ENCODE assay signal across 22 mouse cellular contexts in genomic region chr4:147866056-147866455, GRCm38 (mm10). TPM values are rescaled to one million over a fixed set of nuclear protein-coding genes. Genes with fewer than 3 reads are reported as not detected.
DNase-seq lines count a peak whose midpoint lies in the region; ATAC-seq and TF ChIP-seq lines count a peak whose summit lies in the region.
"Had no signal": no experiment of that assay in that cellular context is flagged by ENCODE, and none has a peak within 500 bp of the region (broad histone marks: within the 10 kb centered on the region; RNA-seq: fewer than 3 reads in every experiment).

No protein-coding gene starts in this region.

- WGBS in liver, postnatal 0 days (ENCODE audit: insufficient replicate concordance) = 93% methylated on average over 9 of the region's 9 CpGs
- WGBS in liver, embryonic 11.5 days = 94% methylated on average over 9 of the region's 9 CpGs
- WGBS in intestine, embryonic 15.5 days = 97% methylated on average over 9 of the region's 9 CpGs

- H3K36me3 ChIP-seq in liver, postnatal 0 days (replicated peaks; ENCODE audit: insufficient read depth, low read length) = peaks cover 44% of the 10 kb centered on the region
- H3K36me3 ChIP-seq in liver, embryonic 11.5 days (ENCODE audit: control insufficient read depth, insufficient read depth, low read length) = peaks cover 25% of the 10 kb centered on the region
- H3K36me3 ChIP-seq in testis, adult 2 months (ENCODE audit: control insufficient read depth, insufficient read depth, low read length) = peaks cover 2% of the 10 kb centered on the region; the same call in 1 of the 2 replicates
- peaks cover 28% of the 10 kb centered on the region for H3K36me3 ChIP-seq in intestine, embryonic 15.5 days
- H3K36me3 ChIP-seq: G1E had no signal

- H3K4me3 ChIP-seq in liver, postnatal 0 days (ENCODE audit: low read depth, low read length) = no peak overlapping the region
- H3K4me3 ChIP-seq in liver, embryonic 11.5 days (ENCODE audit: low read depth, low read length) = no peak overlapping the region
- H3K4me3 ChIP-seq in testis, adult 2 months (ENCODE audit: control insufficient read depth, low read depth, low read length) = no peak overlapping the region
- H3K4me3 ChIP-seq in intestine, embryonic 15.5 days (replicated peaks) = no peak overlapping the region

- H3K27me3 ChIP-seq in liver, postnatal 0 days (ENCODE audit: insufficient read depth, low read length) = no peaks in the 10 kb centered on the region
- no peaks in the 10 kb centered on the region for H3K27me3 ChIP-seq in liver, embryonic 11.5 days (replicated peaks; ENCODE audit: control insufficient read depth, insufficient read depth, low read length)
- H3K27me3 ChIP-seq in testis, adult 2 months (ENCODE audit: control insufficient read depth, insufficient read depth, low read length) = no peaks in the 10 kb centered on the region
- no peaks in the 10 kb centered on the region for H3K27me3 ChIP-seq in intestine, embryonic 15.5 days (replicated peaks)
- H3K27me3 ChIP-seq: CH12.LX, Patski had no signal

- TF ChIP-seq POLR2A in testis, adult 2 months (IDR thresholded peaks at IDR 0.05; ENCODE audit: control insufficient read depth, low read depth, low read length) = no peak

- H3K27ac ChIP-seq in liver, postnatal 0 days (ENCODE audit: low read depth) = no peak overlapping the region
- H3K27ac ChIP-seq in liver, embryonic 11.5 days (ENCODE audit: low read depth, low read length) = no peak overlapping the region
- peak overlapping the region; percentile 46 for H3K27ac ChIP-seq in testis, adult 2 months (ENCODE audit: control insufficient read depth, insufficient read depth, low read depth, low read length)
- H3K27ac ChIP-seq in intestine, embryonic 15.5 days = no peak overlapping the region

- ATAC-seq in liver, postnatal 0 days = no peak
- ATAC-seq in liver, embryonic 11.5 days (replicated peaks; ENCODE audit: low FRiP score) = no peak
- ATAC-seq in intestine, embryonic 15.5 days = no peak
- ATAC-seq: activated CD4-positive, CD25-positive, alpha-beta regulatory T cell, adult 4 months; CD4-positive, CD25-positive, alpha-beta regulatory T cell, adult 4 months; Patski had no signal

- TF ChIP-seq CTCF in liver, postnatal 0 days (IDR thresholded peaks at IDR 0.05; ENCODE audit: low read depth) = no peak
- no peak for TF ChIP-seq CTCF in testis, adult 2 months (IDR thresholded peaks at IDR 0.05; ENCODE audit: control insufficient read depth, insufficient read depth, insufficient replicate concordance, low read depth, low read length)

- no peak overlapping the region for H3K4me2 ChIP-seq in liver, postnatal 0 days (ENCODE audit: low read depth, low read length)
- H3K4me2 ChIP-seq in liver, embryonic 11.5 days = no peak overlapping the region
- H3K4me2 ChIP-seq in intestine, embryonic 15.5 days (replicated peaks) = no peak overlapping the region

- intact Hi-C loops in heart, postnatal 14 days (cut with DNase I) = no loop called here

- DNase-seq in heart, adult 11 months = peak; percentile 83
- DNase-seq in heart, postnatal 14 days = no peak
- DNase-seq in liver, postnatal 0 days = peak; percentile 12
- DNase-seq in liver, embryonic 11.5 days (ENCODE audit: low spot score) = no peak
- no peak for DNase-seq in testis, postnatal 14 days (ENCODE audit: low spot score)
- DNase-seq in testis, postnatal 10 days (ENCODE audit: low spot score) = peak; percentile 56
- DNase-seq: adrenal gland, adult 2 months; adrenal gland, adult 8-10 months; adrenal gland, postnatal 10 days; adrenal gland, postnatal 14 days; adrenal gland, postnatal 25 days; adrenal gland, postnatal 36 days; B cell, adult 2 months; cerebellum, adult 11 months; cerebellum, adult 11-12 months had no signal

- no peak overlapping the region for H3K9ac ChIP-seq in liver, postnatal 0 days (replicated peaks)
- H3K9ac ChIP-seq in liver, embryonic 11.5 days (ENCODE audit: low read depth, low read length) = no peak overlapping the region
- H3K9ac ChIP-seq in intestine, embryonic 15.5 days = no peak overlapping the region

- H3K4me1 ChIP-seq in liver, postnatal 0 days (ENCODE audit: insufficient read depth) = peaks cover 22% of the 10 kb centered on the region
- peaks cover 17% of the 10 kb centered on the region for H3K4me1 ChIP-seq in liver, embryonic 11.5 days (replicated peaks; ENCODE audit: control insufficient read depth, insufficient read depth, low read length)
- peaks cover 12% of the 10 kb centered on the region for H3K4me1 ChIP-seq in testis, adult 2 months (ENCODE audit: control insufficient read depth, insufficient read depth, low read length)
- H3K4me1 ChIP-seq in intestine, embryonic 15.5 days (replicated peaks) = peaks cover 14% of the 10 kb centered on the region

- no peaks in the 10 kb centered on the region for H3K9me3 ChIP-seq in liver, postnatal 0 days (ENCODE audit: low read length)
- H3K9me3 ChIP-seq in liver, embryonic 11.5 days (ENCODE audit: control insufficient read depth, low read length) = no peaks in the 10 kb centered on the region
- H3K9me3 ChIP-seq in intestine, embryonic 15.5 days = no peaks in the 10 kb centered on the region

- TF ChIP-seq EP300 in liver, postnatal 0 days (IDR thresholded peaks at IDR 0.05; ENCODE audit: low read depth) = no peak

RNA-seq across cellular contexts. Expression of gene Miip, which starts 2.6 kb away (rescaled TPM):
- total RNA-seq in heart, postnatal 14 days (2021) = 1 to 10 TPM; 9.1 TPM
- 17.5 and 19.0 TPM in 2 replicates for polyA plus RNA-seq in liver, postnatal 0 days (2015; fragmentation: Nextera tagmentation; extraction: Ambion mirVana)
- 40.7 and 47.4 TPM in 2 replicates for polyA plus RNA-seq in liver, embryonic 11.5 days (2014; fragmentation: Nextera tagmentation; extraction: Ambion mirVana)
- polyA plus RNA-seq in testis, adult 2 months (2012; rRNA removed) = 96.6 and 116 TPM in 2 replicates
- 33.1 and 35.6 TPM in 2 replicates for polyA plus RNA-seq in intestine, embryonic 15.5 days (2015; fragmentation: Nextera tagmentation; extraction: Ambion mirVana)
- polyA plus RNA-seq: G1E had no signal

RNA-seq across cellular contexts. Expression of gene Fv1, which starts 2.7 kb away (rescaled TPM):
- total RNA-seq in heart, postnatal 14 days (2021) = 10 to 100 TPM; 15.5 to 19.7 TPM
- polyA plus RNA-seq in liver, postnatal 0 days (2015; fragmentation: Nextera tagmentation; extraction: Ambion mirVana) = 0.90 TPM in 2 replicates
- 7.0 and 7.7 TPM in 2 replicates for polyA plus RNA-seq in liver, embryonic 11.5 days (2014; fragmentation: Nextera tagmentation; extraction: Ambion mirVana)
- 1.4 and 1.8 TPM in 2 replicates for polyA plus RNA-seq in testis, adult 2 months (2012; rRNA removed)
- polyA plus RNA-seq in intestine, embryonic 15.5 days (2015; fragmentation: Nextera tagmentation; extraction: Ambion mirVana) = 9.6 and 9.8 TPM in 2 replicates
- total RNA-seq: G1E had no signal
- polyA plus RNA-seq: G1E had no signal

RNA-seq across cellular contexts. Expression of gene Zfp933, which starts 17.9 kb away (rescaled TPM):
- total RNA-seq in heart, postnatal 14 days (2021) = 10 to 100 TPM; 11.1 to 12.7 TPM
- polyA plus RNA-seq in liver, postnatal 0 days (2015; fragmentation: Nextera tagmentation; extraction: Ambion mirVana) = 1.6 and 1.7 TPM in 2 replicates
- 2.9 and 3.1 TPM in 2 replicates for polyA plus RNA-seq in liver, embryonic 11.5 days (2014; fragmentation: Nextera tagmentation; extraction: Ambion mirVana)
- 1.6 and 2.3 TPM in 2 replicates for polyA plus RNA-seq in testis, adult 2 months (2012; rRNA removed)
- polyA plus RNA-seq in intestine, embryonic 15.5 days (2015; fragmentation: Nextera tagmentation; extraction: Ambion mirVana) = 4.6 and 4.7 TPM in 2 replicates

RNA-seq across cellular contexts. Expression of gene Mfn2, which starts 38.4 kb away (rescaled TPM):
- total RNA-seq in heart, postnatal 14 days (2021) = 100 to 1,000 TPM; 621 to 624 TPM
- 12.3 and 14.1 TPM in 2 replicates for polyA plus RNA-seq in liver, postnatal 0 days (2015; fragmentation: Nextera tagmentation; extraction: Ambion mirVana)
- polyA plus RNA-seq in liver, embryonic 11.5 days (2014; fragmentation: Nextera tagmentation; extraction: Ambion mirVana) = 36.0 and 37.6 TPM in 2 replicates
- polyA plus RNA-seq in testis, adult 2 months (2012; rRNA removed) = 142 and 153 TPM in 2 replicates
- polyA plus RNA-seq in intestine, embryonic 15.5 days (2015; fragmentation: Nextera tagmentation; extraction: Ambion mirVana) = 42.4 and 42.5 TPM in 2 replicates

RNA-seq across cellular contexts. Expression of gene Zfp984, which starts 56.5 kb away (rescaled TPM):
- total RNA-seq in heart, postnatal 14 days (2021) = 1 to 10 TPM; 2.8 to 3.1 TPM
- polyA plus RNA-seq in liver, postnatal 0 days (2015; fragmentation: Nextera tagmentation; extraction: Ambion mirVana) = 2.5 and 2.8 TPM in 2 replicates
- 15.1 and 15.7 TPM in 2 replicates for polyA plus RNA-seq in liver, embryonic 11.5 days (2014; fragmentation: Nextera tagmentation; extraction: Ambion mirVana)
- polyA plus RNA-seq in testis, adult 2 months (2012; rRNA removed) = 0.36 and 0.64 TPM in 2 replicates
- 10.8 and 11.9 TPM in 2 replicates for polyA plus RNA-seq in intestine, embryonic 15.5 days (2015; fragmentation: Nextera tagmentation; extraction: Ambion mirVana)
- polyA plus RNA-seq: adrenal gland, adult 2 months had no signal

Comparison
In these comparisons a context has a peak if more than half of its experiments do, and no peak if none do; other contexts are left out.
1. DNase-seq: peak in heart, adult 11 months (single experiment), liver, postnatal 0 days (single experiment) and testis, postnatal 10 days (single experiment); none in heart, postnatal 14 days (0 of 2), liver, embryonic 11.5 days (single experiment) and testis, postnatal 14 days (single experiment).